ENCODE assay signal across 8 mouse cellular contexts in genomic region chr8:83773452-83773846, GRCm38 (mm10). TPM values are rescaled to one million over a fixed set of nuclear protein-coding genes. Genes with fewer than 3 reads are reported as not detected.
DNase-seq lines count a peak whose midpoint lies in the region; ATAC-seq and TF ChIP-seq lines count a peak whose summit lies in the region.

No protein-coding gene starts in this region.

- H3K36me3 ChIP-seq in ES-E14 (ENCODE audit: control insufficient read depth, insufficient read depth, low read length, poor library complexity, severe bottlenecking): no peaks in the 10 kb centered on the region
- no peaks in the 10 kb centered on the region for H3K36me3 ChIP-seq in heart, embryonic 16.5 days (ENCODE audit: control insufficient read depth, insufficient read depth)
- no peaks in the 10 kb centered on the region for H3K36me3 ChIP-seq in lung, embryonic 14.5 days (ENCODE audit: insufficient read depth)

- WGBS in heart, embryonic 16.5 days: 16% methylated on average over 6 of the region's 6 CpGs
- 28% methylated on average over 6 of the region's 6 CpGs for WGBS in lung, embryonic 14.5 days

- peak; percentile 70 for DNase-seq in CD4-positive helper T cell, adult 2 months (ENCODE audit: low read depth, low spot score)
- DNase-seq in ES-E14 (ENCODE audit: low read depth, low spot score): no peak
- DNase-seq in lung, embryonic 14.5 days: peak; percentile 24
- no peak for DNase-seq in layer of hippocampus, adult 11-12 months (ENCODE audit: low spot score)
- DNase-seq in ovary, postnatal 36 days (ENCODE audit: low spot score): no peak
- no peak for DNase-seq in gastrocnemius, postnatal 36 days
- DNase-seq in frontal cortex, adult 2 months (ENCODE audit: extremely low spot score in 1 of 2, low spot score in 1 of 2): no peak

- H3K9ac ChIP-seq in ES-E14 (ENCODE audit: insufficient read depth, low read depth, low read length, poor library complexity, severe bottlenecking): no peak overlapping the region
- H3K9ac ChIP-seq in heart, embryonic 16.5 days (ENCODE audit: low read length): peak overlapping the region; percentile 70; the same call in 1 of the 2 replicates
- no peak overlapping the region; the same call in 1 of the 2 replicates for H3K9ac ChIP-seq in lung, embryonic 14.5 days

- H3K27ac ChIP-seq in ES-E14 (ENCODE audit: insufficient read depth, low read depth, low read length, poor library complexity, severe bottlenecking): no peak overlapping the region
- peak overlapping the region; percentile 17 for H3K27ac ChIP-seq in heart, embryonic 16.5 days (ENCODE audit: low read length)
- H3K27ac ChIP-seq in lung, embryonic 14.5 days (ENCODE audit: low read depth): peak overlapping the region; percentile 67; the same call in 1 of the 2 replicates

- peaks cover 11 to 29% of the 10 kb centered on the region in 2 experiments; a peak in 3 of 4 replicates for H3K4me1 ChIP-seq in ES-E14 (ENCODE audit: control insufficient read depth in 2 of 2, insufficient read depth in 2 of 2, low read length in 2 of 2, poor library complexity in 1 of 2)
- peaks cover 16% of the 10 kb centered on the region for H3K4me1 ChIP-seq in heart, embryonic 16.5 days (ENCODE audit: control insufficient read depth, insufficient read depth, low read length)
- peaks cover 5% of the 10 kb centered on the region; the same call in 1 of the 2 replicates for H3K4me1 ChIP-seq in lung, embryonic 14.5 days (ENCODE audit: insufficient read depth)

- in situ Hi-C loops in ES-E14 (cut with MboI; ENCODE audit: low sequenced_read_pairs in 2 of 2, unreplicated experiment in 2 of 2): no loop called here

- ATAC-seq in heart, embryonic 16.5 days (replicated peaks; ENCODE audit: extremely low read depth, insufficient read depth, low FRiP score): no peak
- ATAC-seq in lung, embryonic 14.5 days (ENCODE audit: insufficient read depth): no peak

- no peaks in the 10 kb centered on the region for H3K27me3 ChIP-seq in heart, embryonic 16.5 days (ENCODE audit: control insufficient read depth, insufficient read depth, low read length)
- no peaks in the 10 kb centered on the region for H3K27me3 ChIP-seq in lung, embryonic 14.5 days (ENCODE audit: insufficient read depth, low read length)

- H3K9me3 ChIP-seq in ES-E14 (ENCODE audit: control insufficient read depth, insufficient read depth, low read depth, low read length): no peaks in the 10 kb centered on the region
- H3K9me3 ChIP-seq in heart, embryonic 16.5 days (replicated peaks; ENCODE audit: control insufficient read depth, low read length): no peaks in the 10 kb centered on the region
- no peaks in the 10 kb centered on the region for H3K9me3 ChIP-seq in lung, embryonic 14.5 days (ENCODE audit: low read depth, low read length)

- intact Hi-C loops in gastrocnemius, postnatal 36 days (cut with DNase I): no loop called here

- H3K4me2 ChIP-seq in heart, embryonic 16.5 days (ENCODE audit: low read depth, low read length): peak overlapping the region; percentile 88
- H3K4me2 ChIP-seq in lung, embryonic 14.5 days: peak overlapping the region; percentile 60

- TF ChIP-seq CTCF in lung, embryonic 14.5 days (IDR thresholded peaks at IDR 0.05; ENCODE audit: low read depth): no peak

- H3K4me3 ChIP-seq in ES-E14 (ENCODE audit: insufficient read depth in 1 of 2, low read depth in 1 of 2, low read length in 2 of 2, poor library complexity in 1 of 2, severe bottlenecking in 1 of 2): peak overlapping the region; percentile 56 to 78; a peak in 2 of 4 replicates
- peak overlapping the region; percentile 60 for H3K4me3 ChIP-seq in heart, embryonic 16.5 days (ENCODE audit: low read length)
- H3K4me3 ChIP-seq in lung, embryonic 14.5 days (ENCODE audit: low read depth, low read length): peak overlapping the region; percentile 29

TF ChIP-seq in ES-E14, 5 proteins besides CTCF, POLR2A, EP300 and RAD21:
- TF ChIP-seq ZNF384 (IDR thresholded peaks at IDR 0.05; ENCODE audit: low read depth, low read length): no peak

RNA-seq across cellular contexts. Expression of gene Adgre5, which starts 32.3 kb away (rescaled TPM):
- 92.2 and 135 TPM in 2 replicates for total RNA-seq in ES-E14 (2012; rRNA removed)
- 39.5 and 41.9 TPM in 2 replicates for polyA plus RNA-seq in heart, embryonic 16.5 days (2015; fragmentation: Nextera tagmentation; extraction: Ambion mirVana)
- 56.9 and 57.0 TPM in 2 replicates for polyA plus RNA-seq in lung, embryonic 14.5 days (2014; fragmentation: Nextera tagmentation; extraction: Ambion mirVana)
- 10 to 100 TPM; 21.9 to 22.5 TPM for total RNA-seq in gastrocnemius, postnatal 36 days (2021)
- polyA plus RNA-seq in frontal cortex, adult 2 months (2012; rRNA removed): 21.8 and 23.0 TPM in 2 replicates

RNA-seq across cellular contexts. Expression of gene Ddx39, which starts 58.5 kb away (rescaled TPM):
- 274 and 324 TPM in 2 replicates for total RNA-seq in ES-E14 (2012; rRNA removed)
- polyA plus RNA-seq in heart, embryonic 16.5 days (2015; fragmentation: Nextera tagmentation; extraction: Ambion mirVana): 141 and 147 TPM in 2 replicates
- polyA plus RNA-seq in lung, embryonic 14.5 days (2014; fragmentation: Nextera tagmentation; extraction: Ambion mirVana): 184 and 199 TPM in 2 replicates
- 10 to 100 TPM; 11.3 to 12.0 TPM for total RNA-seq in gastrocnemius, postnatal 36 days (2021)
- 27.2 and 30.6 TPM in 2 replicates for polyA plus RNA-seq in frontal cortex, adult 2 months (2012; rRNA removed)

Comparison
In these comparisons a context has a peak if more than half of its experiments do, and no peak if none do; other contexts are left out.
1. DNase-seq: peak in CD4-positive helper T cell, adult 2 months (single experiment) and lung, embryonic 14.5 days (single experiment); none in ES-E14 (single experiment), layer of hippocampus, adult 11-12 months (single experiment), ovary, postnatal 36 days (single experiment), gastrocnemius, postnatal 36 days (0 of 2) and frontal cortex, adult 2 months (0 of 2).
2. Peak in every context shown above with its lines, with median percentiles within 50 percentile points of each other: H3K4me3 ChIP-seq.